Mouse (Mus musculus): ENCODE measurements around the gene Clcn5.

DNA sequence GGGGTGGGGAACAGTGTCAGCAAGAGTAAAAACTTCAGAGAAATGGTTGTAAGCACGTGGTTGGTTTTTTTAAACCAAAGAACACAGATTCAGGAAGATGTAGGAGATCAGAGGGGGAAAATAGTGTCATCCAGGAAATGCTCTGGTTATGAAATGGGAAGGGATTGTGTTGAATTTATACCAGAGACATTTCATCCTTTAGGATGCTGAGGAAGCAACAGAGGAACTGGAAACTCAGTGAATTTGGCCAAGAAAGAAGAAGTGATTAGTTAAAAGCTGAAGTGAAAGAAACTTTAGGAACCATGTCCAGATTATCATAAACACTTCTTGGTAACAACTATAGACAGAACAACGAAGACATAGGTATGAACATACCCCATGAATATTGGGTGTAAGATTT lies 26.2 kb downstream of the Clcn5 start:
- no peak for TF ChIP-seq CTCF (IDR thresholded peaks at IDR 0.05; ENCODE audit: low read depth, low read length)
- TF ChIP-seq POLR2A (IDR thresholded peaks at IDR 0.05; ENCODE audit: extremely low read depth, insufficient read depth, low read length): no peak

Data from liver, adult 2 months (tissue).